Mouse (Mus musculus) heart, embryonic 14.5 days (tissue): ENCODE results near the gene Bzw1. TPM values are rescaled to one million over a fixed set of nuclear protein-coding genes. Genes with fewer than 3 reads are reported as not detected.
"Not testable (repeated sequence)": the region's sequence is repeated elsewhere in the genome, so short reads cannot be mapped to it uniquely, and the experiment has no call there.

ENCODE experiments used
- ATAC-seq: fragments of 200-750 bp; cut with Nextera tagmentation; 2 replicates; pipeline ENCODE4 v1.8.0; 2017; ENCODE audit warnings: low read depth, moderate TSS enrichment; ENCODE audit not compliant: insufficient number of reproducible peaks, insufficient read depth, low FRiP score
- H3K27ac ChIP-seq, 2 experiments: fragments of 200-500 bp in 1 of 2; fragments of 300-500 bp in 1 of 2; sonication (generic) in 1 of 2; replicated peaks in 1 of 2; 2 replicates each; pipeline ENCODE4 v1.5.1; 2012 to 2014; ENCODE audit warnings: low read depth in 2 of 2, low read length in 2 of 2, control low read depth in 1 of 2, mild to moderate bottlenecking in 1 of 2, mixed read lengths in 1 of 2; ENCODE audit not compliant: control insufficient read depth in 1 of 2, insufficient read depth in 1 of 2
- H3K27me3 ChIP-seq: fragments of 300-500 bp; sonication (generic); 2 replicates; pipeline ENCODE4 v1.6.1; 2014; ENCODE audit warnings: mild to moderate bottlenecking, low read length, control low read depth; ENCODE audit not compliant: control insufficient read depth, insufficient read depth
- H3K36me3 ChIP-seq: fragments of 300-500 bp; sonication (generic); 2 replicates; pipeline ENCODE4 v1.6.1; 2014; ENCODE audit warnings: mild to moderate bottlenecking, control low read depth, low read length, mixed read lengths; ENCODE audit not compliant: control insufficient read depth, insufficient read depth
- H3K4me1 ChIP-seq, 2 experiments: fragments of 200-500 bp in 1 of 2; fragments of 300-500 bp in 1 of 2; sonication (generic) in 1 of 2; 2 replicates each; pipeline ENCODE4 v1.6.1; 2012 to 2014; ENCODE audit warnings: low read length in 2 of 2, control low read depth in 1 of 2, mixed read lengths in 1 of 2; ENCODE audit not compliant: control insufficient read depth in 2 of 2, insufficient read depth in 2 of 2
- H3K4me2 ChIP-seq: fragments of 300-500 bp; sonication (generic); 2 replicates; pipeline ENCODE4 v1.6.1; 2014; ENCODE audit warnings: mild to moderate bottlenecking, low read length
- H3K4me3 ChIP-seq, 2 experiments: fragments of 200-500 bp in 1 of 2; fragments of 300-500 bp in 1 of 2; sonication (generic) in 1 of 2; 2 replicates each; pipeline ENCODE4 v1.5.1; 2012 to 2014; ENCODE audit warnings: low read length in 2 of 2, mild to moderate bottlenecking in 2 of 2, control low read depth in 1 of 2, low read depth in 1 of 2, moderate library complexity in 1 of 2; ENCODE audit not compliant: control insufficient read depth in 1 of 2, insufficient read depth in 1 of 2
- H3K9ac ChIP-seq: fragments of 300-500 bp; sonication (generic); 2 replicates; pipeline ENCODE4 v1.6.1; 2014; ENCODE audit warnings: mild to moderate bottlenecking, low read length
- H3K9me3 ChIP-seq: fragments of 300-500 bp; sonication (generic); 2 replicates; pipeline ENCODE4 v1.6.1; 2016; ENCODE audit warnings: low read length, control low read depth; ENCODE audit not compliant: control insufficient read depth
- WGBS: fragments of 180-500 bp; shearing (Covaris S2); extraction: QIAGEN DNeasy Blood & Tissue Kit; methylation state at CpG from one replicate; pipeline ENCODE4 v1.1.7; 2014; 5-methylcytosine and 5-hydroxymethylcytosine counted together
- polyA plus RNA-seq: library from polyadenylated mRNA; unstranded; fragments of >200 nt; fragmentation: Nextera tagmentation; extraction: Ambion mirVana; gene quantifications from 2 replicates; pipeline ENCODE4 v1.2.1, GENCODE M21; 2014

Bzw1 gene
- polyA plus RNA-seq, 1 experiment from 2014 or later, result 214 TPM

DNA sequence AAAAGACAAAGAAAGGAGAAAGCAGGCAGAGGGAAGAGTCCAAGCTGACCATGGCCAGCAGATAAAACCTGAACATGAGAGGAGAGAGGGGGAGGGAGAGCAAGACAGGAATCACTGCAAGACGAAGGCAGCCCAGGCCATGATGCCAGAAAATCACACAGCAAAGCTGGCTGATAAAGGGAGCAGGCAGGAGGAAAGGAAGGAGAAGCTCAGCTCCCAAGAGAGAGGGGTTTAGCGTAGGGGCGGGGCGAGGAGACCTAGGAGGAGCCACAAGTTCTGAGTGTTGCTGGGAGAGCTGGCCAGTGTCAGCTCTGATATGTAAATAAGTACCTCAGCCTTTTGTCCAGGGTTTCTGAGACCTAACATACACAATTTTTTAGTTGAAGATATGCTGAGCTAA is 30.4 kb upstream of the Bzw1 start:
- WGBS, result 42% methylated on average over 4 of the region's 4 CpGs
- Histone ChIP-seq H3K27me3 (no peaks in the 10 kb centered on the region), H3K9ac (no peak overlapping the region), H3K9me3 (no peaks in the 10 kb centered on the region), H3K4me2 (no peak overlapping the region), H3K27ac (no peak overlapping the region), H3K36me3 (no peaks in the 10 kb centered on the region), H3K4me3 (no peak overlapping the region), H3K4me1 (peaks cover 2 to 4% of the 10 kb centered on the region in 2 experiments; a peak in 1 of 4 replicates)
- ATAC-seq, result no peak

DNA sequence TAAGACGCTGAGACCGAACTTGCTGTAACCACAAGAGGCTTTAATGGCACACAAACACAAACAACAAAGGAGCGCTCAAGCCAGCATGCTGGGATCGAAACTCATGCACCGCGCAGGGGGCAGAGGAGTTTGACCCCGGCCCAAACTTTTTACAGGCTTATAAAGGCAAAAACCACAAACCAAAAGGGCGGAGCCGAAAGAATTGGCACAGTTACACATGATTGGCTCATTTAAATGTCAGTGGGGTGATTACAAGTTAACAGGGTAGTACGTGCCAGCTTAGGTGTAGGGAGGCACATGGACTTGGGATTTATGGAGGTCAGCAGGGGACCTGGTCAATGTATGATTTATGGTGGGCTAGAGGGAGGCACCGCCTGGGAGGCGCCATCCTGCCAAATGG is 28.1 kb upstream of the Bzw1 start:
- Histone ChIP-seq H3K4me1 (peaks cover 2% of the 10 kb centered on the region in 2 experiments; a peak in 1 of 4 replicates), H3K27ac (no peak overlapping the region), H3K4me3 (no peak overlapping the region), H3K27me3 (no peaks in the 10 kb centered on the region), H3K4me2 (no peak overlapping the region), H3K9ac (no peak overlapping the region), H3K36me3 (no peaks in the 10 kb centered on the region), H3K9me3 (peaks cover 3% of the 10 kb centered on the region; the same call in 1 of the 2 replicates)
- 95% methylated on average over 12 of the region's 12 CpGs for WGBS
- ATAC-seq, result no peak

DNA sequence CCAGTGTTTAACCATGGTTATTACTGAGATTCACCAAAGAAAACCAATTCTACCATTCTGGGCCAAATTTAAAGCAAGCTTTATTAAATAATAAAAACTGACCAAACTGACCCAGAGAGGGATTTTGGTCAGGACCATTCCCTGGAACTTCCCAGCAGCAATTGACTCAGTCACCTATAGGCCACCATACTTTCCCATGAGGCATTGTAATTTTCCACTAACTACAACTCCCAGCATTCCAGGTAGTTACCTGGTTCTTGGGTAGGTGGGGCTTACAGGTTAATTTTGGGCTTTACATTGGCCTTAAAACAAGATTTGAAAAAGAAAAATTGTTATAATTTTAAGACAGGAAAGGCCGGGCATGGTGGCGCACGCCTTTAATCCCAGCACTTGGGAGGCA is 26.9 kb upstream of the Bzw1 start:
- peaks cover 2% of the 10 kb centered on the region in 2 experiments; a peak in 1 of 4 replicates for H3K4me1 ChIP-seq
- ATAC-seq, result no peak
- H3K4me3 ChIP-seq, result no peak overlapping the region
- no peak overlapping the region for H3K27ac ChIP-seq
- 96% methylated on average over 3 of the region's 3 CpGs for WGBS
- H3K9me3 ChIP-seq, result peaks cover 3% of the 10 kb centered on the region; the same call in 1 of the 2 replicates
- H3K4me2 ChIP-seq, result no peak overlapping the region
- no peaks in the 10 kb centered on the region for H3K36me3 ChIP-seq
- H3K27me3 ChIP-seq, result no peaks in the 10 kb centered on the region
- no peak overlapping the region for H3K9ac ChIP-seq

DNA sequence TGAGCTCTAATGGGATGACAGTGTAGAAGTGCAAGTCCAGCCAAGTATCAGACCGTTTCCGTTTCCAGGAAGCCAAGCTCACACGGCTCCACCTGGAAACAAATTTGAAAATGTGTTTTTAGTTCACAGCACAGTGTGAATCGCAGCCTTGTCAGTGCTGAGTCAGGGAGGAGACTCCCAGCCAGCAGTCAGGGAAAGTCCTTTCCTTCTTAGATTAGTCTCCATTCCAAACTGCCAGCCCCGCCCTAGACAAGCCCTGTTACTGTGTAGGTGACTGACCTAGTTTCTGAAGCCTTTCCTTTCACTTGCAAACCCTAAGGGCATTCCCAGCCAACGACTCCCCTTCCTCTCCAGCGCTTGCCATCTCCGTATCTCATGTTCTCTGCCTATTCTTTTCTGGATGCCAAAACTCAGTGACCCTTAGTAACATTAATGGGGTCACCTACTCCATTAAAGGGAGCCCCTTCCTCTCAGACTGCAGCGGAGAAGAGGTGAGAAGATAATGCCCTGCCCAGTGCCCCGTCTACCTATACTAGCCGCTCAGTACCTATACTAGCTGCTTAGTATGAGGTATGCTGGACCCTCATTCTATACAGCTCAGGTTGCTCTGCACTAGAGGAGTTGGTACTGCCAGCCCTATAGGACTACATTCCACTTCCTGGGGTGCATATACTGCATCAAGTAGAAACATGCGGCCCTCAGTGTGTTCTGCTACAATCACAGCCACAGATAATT is 25.8 kb upstream of the Bzw1 start:
- ATAC-seq, result no peak
- 69% methylated on average over 12 of the region's 12 CpGs for WGBS
- no peak overlapping the region for H3K27ac ChIP-seq
- no peaks in the 10 kb centered on the region for H3K27me3 ChIP-seq
- peaks cover 3% of the 10 kb centered on the region; the same call in 1 of the 2 replicates for H3K9me3 ChIP-seq
- peaks cover 2% of the 10 kb centered on the region in 2 experiments; a peak in 1 of 4 replicates for H3K4me1 ChIP-seq
- no peak overlapping the region for H3K4me2 ChIP-seq
- no peaks in the 10 kb centered on the region for H3K36me3 ChIP-seq
- no peak overlapping the region for H3K4me3 ChIP-seq
- no peak overlapping the region for H3K9ac ChIP-seq

DNA sequence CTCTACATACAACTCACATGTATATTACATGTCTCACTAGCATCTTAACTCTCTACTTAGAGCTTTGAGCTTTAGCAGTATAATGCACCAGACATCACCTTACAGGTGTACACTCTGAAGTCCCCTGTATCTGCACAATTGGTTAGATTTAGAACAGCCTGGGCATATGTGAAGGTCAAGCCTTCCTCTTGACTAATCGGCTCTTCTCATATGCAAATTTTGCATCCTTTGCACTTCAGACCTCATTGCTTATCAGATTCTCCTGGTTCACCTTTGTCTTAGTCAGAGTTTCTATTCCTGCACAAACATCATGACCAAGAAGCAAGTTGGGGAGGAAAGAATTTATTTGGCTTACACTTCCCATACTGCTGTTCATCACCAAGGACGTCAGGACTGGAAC is 23.0 kb upstream of the Bzw1 start:
- no peak overlapping the region for H3K4me3 ChIP-seq
- no peak for ATAC-seq

DNA sequence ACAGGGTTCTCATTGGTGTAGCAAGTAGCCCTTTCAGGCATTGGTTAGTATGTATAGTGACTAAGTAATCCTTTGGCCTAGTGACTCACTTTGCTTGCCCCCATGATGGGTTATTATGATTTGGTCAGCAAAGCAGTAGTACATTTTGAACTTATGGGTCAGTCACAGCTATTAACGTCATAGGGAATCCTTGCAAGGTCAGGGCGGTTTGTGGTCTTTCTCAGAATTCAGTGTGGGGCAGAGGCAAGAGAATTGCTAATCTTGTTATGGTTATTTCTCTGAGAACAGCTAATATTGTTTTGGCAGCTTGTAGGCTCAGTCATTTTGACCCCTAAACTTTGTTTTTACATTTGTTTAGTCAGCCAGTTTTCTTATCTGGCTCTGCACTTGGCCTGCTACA is 18.4 kb upstream of the Bzw1 start:
- not testable (repeated sequence) for H3K4me3 ChIP-seq, H3K27me3 ChIP-seq, H3K9ac ChIP-seq, H3K27ac ChIP-seq, ATAC-seq, H3K4me1 ChIP-seq, H3K9me3 ChIP-seq, H3K4me2 ChIP-seq, H3K36me3 ChIP-seq
- 80% methylated on average over 2 of the region's 2 CpGs for WGBS

More for the DNA sequence above, 23.0 kb upstream of the Bzw1 start:
- WGBS, result 72% methylated on average over 2 of the region's 2 CpGs
- no peaks in the 10 kb centered on the region for H3K27me3 ChIP-seq
- no peak overlapping the region for H3K4me2 ChIP-seq
- H3K27ac ChIP-seq, result no peak overlapping the region
- H3K36me3 ChIP-seq, result no peaks in the 10 kb centered on the region
- H3K4me1 ChIP-seq, result no peaks in the 10 kb centered on the region
- H3K9ac ChIP-seq, result no peak overlapping the region
- peaks cover 3% of the 10 kb centered on the region; the same call in 1 of the 2 replicates for H3K9me3 ChIP-seq

DNA sequence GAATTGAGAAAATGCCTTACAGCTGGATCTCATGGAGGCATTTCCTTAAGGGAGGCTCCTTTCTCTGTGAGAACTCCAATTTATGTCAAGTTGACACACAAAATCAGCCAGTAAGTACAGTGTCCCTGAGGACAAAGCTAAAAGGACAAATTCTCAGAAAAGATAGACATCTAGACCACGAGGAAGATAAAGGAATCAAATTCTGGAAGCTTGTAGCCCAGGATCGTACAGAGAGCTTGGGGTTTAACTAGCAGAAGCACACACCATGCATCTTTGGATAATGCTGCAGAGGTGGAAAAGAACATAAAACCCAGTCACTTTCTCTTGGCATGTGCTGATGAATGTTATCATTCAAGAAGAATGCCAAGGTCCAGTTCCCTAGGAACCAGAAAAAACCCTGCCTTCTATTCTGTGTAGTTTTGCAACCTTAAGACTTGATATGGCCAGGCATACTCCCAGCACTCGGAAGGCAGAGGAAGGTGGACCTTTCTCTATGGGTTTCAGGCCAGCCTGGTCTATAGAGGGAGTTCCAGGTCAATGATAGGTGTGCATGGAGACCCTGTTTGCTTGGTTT is 17.0 kb upstream of the Bzw1 start:
- 63% methylated on average over 3 of the region's 3 CpGs for WGBS

More for the DNA sequence above, 17.0 kb upstream of the Bzw1 start:
- H3K9me3 ChIP-seq, result no peaks in the 10 kb centered on the region
- H3K27ac ChIP-seq, result no peak overlapping the region
- no peak overlapping the region for H3K4me3 ChIP-seq
- no peaks in the 10 kb centered on the region for H3K4me1 ChIP-seq
- no peak overlapping the region for H3K4me2 ChIP-seq
- no peak overlapping the region for H3K9ac ChIP-seq
- no peaks in the 10 kb centered on the region for H3K27me3 ChIP-seq
- no peak for ATAC-seq
- no peaks in the 10 kb centered on the region for H3K36me3 ChIP-seq
